Mouse (Mus musculus): Measurements from ENCODE around the gene Ank3. TPM values are rescaled to one million over a fixed set of nuclear protein-coding genes. Genes with fewer than 3 reads are reported as not detected.
A peak's percentile ranks its signal among the peaks of the same experiment; 100 is the strongest.

Ank3 gene
- polyA plus RNA-seq, 1 experiment from 2014 or later: 102 TPM

DNA sequence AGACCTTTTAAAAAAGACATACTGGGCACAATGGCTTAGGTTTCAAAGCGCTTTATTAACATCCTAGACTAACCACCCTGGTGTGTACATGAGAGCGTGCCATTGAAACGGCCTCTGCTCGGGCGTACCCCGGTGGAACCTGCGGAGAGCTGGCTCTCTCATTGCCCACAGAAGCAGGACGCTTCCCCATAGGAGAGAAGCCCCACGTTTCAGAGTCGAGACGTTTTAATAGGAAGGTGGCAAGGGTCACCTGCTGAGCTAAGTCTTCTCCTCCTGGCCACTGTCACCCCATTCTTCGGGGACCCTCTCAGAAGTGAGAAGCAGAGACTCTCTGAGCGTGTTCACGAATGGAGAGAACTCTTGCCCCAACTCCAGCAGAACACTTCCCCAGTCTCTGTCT, 526.3 kb downstream of the Ank3 start:
- Histone ChIP-seq H3K9ac (replicated peaks) (no peak overlapping the region), H3K9me3 (no peaks in the 10 kb centered on the region; the same call in 1 of the 2 replicates), H3K36me3 (peaks cover 4% of the 10 kb centered on the region), H3K4me2 (replicated peaks) (peak overlapping the region; percentile 49), H3K4me1 (replicated peaks) (peaks cover 36% of the 10 kb centered on the region), H3K27ac (no peak overlapping the region), H3K27me3 (no peaks in the 10 kb centered on the region), H3K4me3 (replicated peaks) (peak overlapping the region; percentile 6; the same call in 1 of the 2 replicates)
- peak; percentile 53 for ATAC-seq
- WGBS: 4% methylated on average over 14 of the region's 14 CpGs

DNA sequence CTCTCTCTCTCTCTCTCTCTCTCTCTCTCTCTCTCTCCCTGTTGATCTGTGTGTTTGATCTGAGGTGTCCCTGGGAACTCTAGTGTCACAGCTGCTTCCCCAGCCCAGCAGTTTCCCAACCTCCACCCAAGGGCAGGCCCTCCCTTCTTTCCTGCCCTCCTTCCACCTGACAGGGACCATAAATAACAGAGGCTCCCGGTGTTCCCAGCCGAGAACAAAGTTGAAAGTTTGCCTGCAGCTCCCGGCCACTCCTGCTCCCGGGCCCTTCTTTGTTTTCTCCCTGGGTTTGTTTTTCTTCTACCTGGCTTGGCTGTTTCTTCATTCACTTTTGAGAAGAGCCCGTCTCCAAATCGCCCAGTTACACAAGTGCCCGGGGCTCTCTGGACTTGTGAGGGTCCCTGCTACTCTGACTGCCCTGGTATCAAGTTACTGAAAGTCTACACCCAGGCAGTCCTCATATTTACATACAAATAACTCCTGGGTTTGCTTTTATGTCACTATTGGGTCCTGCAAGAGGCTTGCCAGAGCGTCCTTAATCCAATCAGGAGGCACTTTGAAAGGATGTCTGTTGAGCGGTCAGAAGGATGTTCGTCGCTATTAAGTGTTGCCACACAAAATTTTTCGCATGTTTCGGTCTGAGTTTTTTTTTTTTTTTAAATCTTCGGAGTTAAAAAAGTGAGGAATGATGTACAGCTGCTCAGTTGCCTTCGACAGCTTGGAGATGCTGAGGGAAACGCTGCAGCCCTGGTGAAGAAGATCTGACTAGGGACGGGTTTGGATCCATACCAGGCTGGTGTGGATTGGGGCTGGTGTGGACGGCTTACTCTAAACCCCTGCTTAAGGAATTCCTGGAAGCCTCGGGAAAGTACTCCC, 526.9 kb downstream of the Ank3 start:
- H3K4me2 ChIP-seq (replicated peaks): peak overlapping the region; percentile 49
- peak; percentile 64; the same call in 1 of the 2 replicates for ATAC-seq
- H3K4me3 ChIP-seq (replicated peaks): peak overlapping the region; percentile 23
- H3K4me1 ChIP-seq (replicated peaks): peaks cover 36% of the 10 kb centered on the region
- H3K9me3 ChIP-seq: no peaks in the 10 kb centered on the region; the same call in 1 of the 2 replicates
- no peaks in the 10 kb centered on the region for H3K27me3 ChIP-seq
- 1% methylated on average over 19 of the region's 19 CpGs for WGBS
- H3K27ac ChIP-seq: 0 out of 2 replicates have a peak overlapping the region, but pooled peaks have one; percentile 41
- H3K9ac ChIP-seq (replicated peaks): 0 out of 2 replicates have a peak overlapping the region, but pooled peaks have one; percentile 11
- H3K36me3 ChIP-seq: peaks cover 2% of the 10 kb centered on the region

DNA sequence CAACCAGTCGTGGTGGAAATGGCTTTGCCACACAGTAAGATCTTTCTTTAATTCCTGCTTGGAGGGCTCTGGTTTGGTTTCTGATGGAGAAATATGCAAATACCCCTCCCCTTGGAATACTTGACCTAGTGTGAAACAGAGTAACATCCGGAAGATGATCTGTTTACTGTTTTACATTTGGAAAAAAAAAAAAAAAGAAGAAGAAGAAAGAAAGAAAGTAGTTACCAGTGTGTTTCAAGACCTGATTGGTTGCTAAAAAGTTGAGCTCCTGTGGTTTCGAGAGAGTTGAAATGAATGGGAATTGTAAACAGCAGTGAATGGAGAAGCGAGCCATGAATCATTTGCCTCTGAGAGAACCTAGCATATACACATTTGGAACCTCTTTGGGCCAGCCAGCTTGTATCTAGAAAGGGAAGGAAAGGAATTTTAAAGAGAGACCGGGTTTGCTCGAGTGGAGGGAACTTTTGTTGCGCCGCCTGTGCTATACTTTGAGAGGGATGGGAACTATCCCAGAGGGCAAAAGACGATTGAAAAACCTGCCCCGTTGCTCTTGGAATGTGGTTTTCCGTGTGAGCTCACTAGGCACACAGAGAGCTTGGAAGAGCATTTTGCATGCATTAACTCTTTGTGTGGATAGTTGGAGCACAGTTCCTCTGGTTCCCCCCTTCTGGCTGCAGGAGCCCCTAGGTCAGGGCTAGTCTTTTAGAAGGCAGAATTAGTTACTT, 527.7 kb downstream of the Ank3 start:
- WGBS: 1% methylated on average over 11 of the region's 11 CpGs
- Histone ChIP-seq H3K4me1 (replicated peaks) (peaks cover 36% of the 10 kb centered on the region), H3K27ac (0 out of 2 replicates have a peak overlapping the region, but pooled peaks have one; percentile 41), H3K4me2 (replicated peaks) (peak overlapping the region; percentile 49), H3K36me3 (peaks cover 3% of the 10 kb centered on the region; the same call in 1 of the 2 replicates), H3K27me3 (no peaks in the 10 kb centered on the region), H3K9ac (replicated peaks) (0 out of 2 replicates have a peak overlapping the region, but pooled peaks have one; percentile 11), H3K4me3 (replicated peaks) (peak overlapping the region; percentile 23), H3K9me3 (no peaks in the 10 kb centered on the region)
- no peak for ATAC-seq

DNA sequence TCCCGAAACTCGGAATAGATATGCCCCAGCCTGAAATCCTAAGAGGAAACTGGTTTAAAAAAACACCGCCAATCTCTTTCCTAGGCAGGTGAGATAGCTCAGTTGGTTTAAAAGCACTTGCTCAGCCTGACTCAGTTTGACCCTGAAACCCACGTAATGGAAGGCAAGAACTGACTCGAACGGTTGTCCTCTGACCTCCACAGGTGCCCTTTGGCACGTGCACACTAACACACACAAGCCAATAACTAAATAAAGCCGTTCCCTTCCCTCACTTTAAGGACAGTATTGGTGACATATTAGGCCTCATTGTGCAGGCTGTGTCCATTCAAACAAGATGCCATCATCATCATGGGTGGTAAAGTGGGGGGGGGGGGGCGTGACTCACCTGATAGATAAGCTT, 528.4 kb downstream of the Ank3 start:
- H3K9me3 ChIP-seq: no peaks in the 10 kb centered on the region
- no peak overlapping the region for H3K27ac ChIP-seq
- WGBS: 6% methylated on average over 9 of the region's 9 CpGs
- ATAC-seq: no peak
- no peak overlapping the region for H3K9ac ChIP-seq (replicated peaks)
- H3K4me2 ChIP-seq (replicated peaks): peak overlapping the region; percentile 49
- H3K4me1 ChIP-seq (replicated peaks): peaks cover 36% of the 10 kb centered on the region
- peak overlapping the region; percentile 23; the same call in 1 of the 2 replicates for H3K4me3 ChIP-seq (replicated peaks)
- no peaks in the 10 kb centered on the region for H3K27me3 ChIP-seq
- H3K36me3 ChIP-seq: peaks cover 5% of the 10 kb centered on the region; the same call in 1 of the 2 replicates

DNA sequence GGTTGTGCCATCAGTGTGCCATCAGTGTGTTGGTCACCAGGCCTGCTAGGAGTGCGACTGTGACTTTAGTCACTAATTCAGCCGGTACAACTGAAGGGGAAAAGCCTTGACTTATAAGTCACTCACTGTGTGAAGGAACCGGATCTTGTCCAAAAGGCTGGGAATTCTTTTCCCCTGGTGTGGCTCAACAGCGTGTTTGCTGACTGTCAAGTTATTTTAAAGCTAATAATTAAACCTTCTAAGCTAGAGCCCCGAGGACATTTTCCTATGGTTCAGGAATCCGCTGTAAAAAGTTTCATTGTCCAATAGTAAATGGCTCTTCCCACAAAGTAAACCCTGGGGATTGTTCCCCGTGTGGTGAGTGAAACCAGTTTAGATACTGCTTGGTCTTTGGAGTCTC, 529.8 kb downstream of the Ank3 start:
- WGBS: 58% methylated on average over 7 of the region's 7 CpGs
- Histone ChIP-seq H3K27ac (no peak overlapping the region), H3K27me3 (no peaks in the 10 kb centered on the region), H3K9ac (replicated peaks) (no peak overlapping the region), H3K4me2 (replicated peaks) (no peak overlapping the region), H3K4me1 (replicated peaks) (peaks cover 36% of the 10 kb centered on the region), H3K36me3 (peaks cover 15% of the 10 kb centered on the region), H3K9me3 (no peaks in the 10 kb centered on the region), H3K4me3 (replicated peaks) (no peak overlapping the region)
- no peak for ATAC-seq

DNA sequence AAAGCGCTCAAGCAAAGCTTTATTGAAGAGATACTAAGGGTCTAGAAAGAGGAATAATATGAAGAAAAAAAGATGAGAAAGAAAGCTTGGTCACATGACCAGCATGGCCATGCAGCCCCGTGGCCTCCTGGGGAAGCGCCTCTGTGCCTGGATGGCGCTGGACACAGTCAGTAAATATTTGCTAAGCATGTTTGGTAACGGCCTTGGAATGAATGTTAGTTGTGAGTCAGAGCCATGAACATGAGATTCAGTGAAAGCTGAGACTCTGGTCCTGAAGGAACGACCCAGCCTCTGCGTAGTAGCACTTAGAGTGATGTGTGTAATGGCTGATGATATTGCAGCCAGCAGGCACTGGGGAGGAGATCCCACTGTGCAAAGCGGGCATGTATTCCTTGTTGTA, 531.9 kb downstream of the Ank3 start:
- Histone ChIP-seq H3K4me1 (replicated peaks) (peaks cover 21% of the 10 kb centered on the region), H3K4me2 (replicated peaks) (no peak overlapping the region), H3K27ac (no peak overlapping the region), H3K9me3 (no peaks in the 10 kb centered on the region), H3K4me3 (replicated peaks) (no peak overlapping the region), H3K36me3 (peaks cover 32% of the 10 kb centered on the region), H3K9ac (replicated peaks) (no peak overlapping the region), H3K27me3 (no peaks in the 10 kb centered on the region)
- WGBS: 90% methylated on average over 8 of the region's 8 CpGs
- ATAC-seq: no peak

DNA sequence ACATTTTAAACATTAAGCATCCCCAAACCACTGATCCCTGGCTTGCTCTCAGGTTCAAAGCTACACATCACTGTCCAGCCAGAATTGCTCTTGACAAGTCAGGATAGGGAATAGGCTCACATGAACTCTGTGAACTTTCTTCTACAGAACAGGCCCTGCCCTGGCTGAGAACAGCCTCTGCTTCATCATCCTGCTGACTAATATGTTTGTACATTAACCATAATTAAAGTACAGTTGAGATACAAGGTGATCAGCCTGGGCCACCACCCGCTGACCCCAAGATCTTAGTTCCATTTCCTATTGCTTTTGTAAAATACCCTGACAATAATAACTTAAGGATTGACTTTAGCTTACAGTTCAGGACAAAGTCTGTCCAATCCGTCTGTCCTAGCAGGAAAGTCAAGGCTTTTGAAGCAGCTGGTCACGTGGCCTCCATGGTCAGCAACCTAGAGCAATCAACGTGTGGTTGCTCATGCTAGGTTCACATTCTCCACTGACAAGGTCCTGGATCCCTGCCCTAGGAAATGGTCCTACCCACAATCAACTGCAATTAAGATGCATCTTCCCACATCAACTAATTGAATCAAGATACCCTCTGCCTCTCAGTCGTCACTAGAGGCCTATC, 538.0 kb downstream of the Ank3 start:
- 0 out of 2 replicates have a peak, but pooled peaks cover 4% of the 10 kb centered on the region for H3K4me1 ChIP-seq (replicated peaks)
- H3K9me3 ChIP-seq: no peaks in the 10 kb centered on the region
- no peak overlapping the region for H3K4me3 ChIP-seq (replicated peaks)
- WGBS: 92% methylated on average over 5 of the region's 5 CpGs
- ATAC-seq: no peak
- no peak overlapping the region for H3K27ac ChIP-seq
- no peak overlapping the region for H3K4me2 ChIP-seq (replicated peaks)
- H3K36me3 ChIP-seq: peaks cover 49% of the 10 kb centered on the region
- H3K27me3 ChIP-seq: no peaks in the 10 kb centered on the region
- no peak overlapping the region for H3K9ac ChIP-seq (replicated peaks)

DNA sequence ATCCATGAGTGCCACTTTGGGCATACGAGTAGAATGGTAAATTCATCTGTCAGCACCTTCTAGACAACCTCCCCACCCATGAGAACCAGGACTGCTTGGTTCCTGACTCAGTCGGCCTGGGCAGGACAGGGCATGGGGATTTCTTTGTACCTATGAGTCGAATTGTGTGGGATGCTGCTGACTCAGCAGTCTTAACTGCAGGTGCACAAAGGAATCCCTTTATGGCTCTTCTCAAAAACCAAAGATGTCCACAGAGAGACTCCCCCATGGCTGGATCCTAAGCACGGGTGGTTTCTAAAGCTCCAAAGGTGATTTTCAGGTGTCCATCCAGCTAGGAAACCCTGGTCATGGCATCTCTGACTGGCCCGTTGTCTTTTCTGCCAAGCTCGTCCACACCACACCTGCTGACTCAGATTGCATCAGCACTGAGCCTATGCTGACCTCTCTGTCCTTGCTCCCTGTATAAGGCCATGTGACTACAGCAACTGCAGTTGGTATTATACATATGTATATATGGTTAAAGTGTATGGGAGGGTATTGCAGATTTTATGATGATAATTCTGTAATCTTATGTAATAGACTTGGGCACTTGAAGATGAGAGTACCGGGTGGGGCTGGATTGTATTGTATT, 538.8 kb downstream of the Ank3 start:
- WGBS: 93% methylated on average over 7 of the region's 7 CpGs
- H3K4me1 ChIP-seq (replicated peaks): peaks cover 8% of the 10 kb centered on the region; the same call in 1 of the 2 replicates
- no peak overlapping the region for H3K4me3 ChIP-seq (replicated peaks)
- no peak overlapping the region for H3K9ac ChIP-seq (replicated peaks)
- H3K27me3 ChIP-seq: no peaks in the 10 kb centered on the region
- no peak overlapping the region for H3K27ac ChIP-seq
- no peak for ATAC-seq
- no peaks in the 10 kb centered on the region for H3K9me3 ChIP-seq
- H3K36me3 ChIP-seq: peaks cover 51% of the 10 kb centered on the region
- H3K4me2 ChIP-seq (replicated peaks): no peak overlapping the region

DNA sequence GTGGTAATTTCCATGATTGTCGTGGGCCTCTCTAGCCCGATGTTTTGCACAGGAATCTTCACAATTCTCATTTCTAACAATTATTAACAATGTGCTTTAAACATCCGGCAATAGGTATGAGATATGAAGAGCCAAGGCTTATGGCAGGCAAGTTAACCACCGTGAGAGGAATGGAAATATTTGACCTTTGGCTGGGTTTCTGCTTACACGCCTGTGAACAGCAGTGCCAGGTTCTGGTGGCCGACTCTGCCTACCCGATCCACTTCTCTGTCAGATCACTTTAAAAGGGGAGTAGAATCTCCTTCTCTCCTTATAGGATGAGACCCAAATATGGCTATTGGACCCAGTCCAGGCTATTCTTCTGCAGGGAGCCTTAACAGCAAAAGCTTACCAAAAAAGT, 540.6 kb downstream of the Ank3 start:
- no peak overlapping the region for H3K4me2 ChIP-seq (replicated peaks)
- peaks cover 35% of the 10 kb centered on the region for H3K36me3 ChIP-seq
- H3K27me3 ChIP-seq: no peaks in the 10 kb centered on the region
- 90% methylated on average over 7 of the region's 7 CpGs for WGBS
- H3K27ac ChIP-seq: no peak overlapping the region
- H3K4me1 ChIP-seq (replicated peaks): peaks cover 22% of the 10 kb centered on the region
- no peak for ATAC-seq
- no peak overlapping the region for H3K4me3 ChIP-seq (replicated peaks)
- no peak overlapping the region for H3K9ac ChIP-seq (replicated peaks)
- no peaks in the 10 kb centered on the region for H3K9me3 ChIP-seq

DNA sequence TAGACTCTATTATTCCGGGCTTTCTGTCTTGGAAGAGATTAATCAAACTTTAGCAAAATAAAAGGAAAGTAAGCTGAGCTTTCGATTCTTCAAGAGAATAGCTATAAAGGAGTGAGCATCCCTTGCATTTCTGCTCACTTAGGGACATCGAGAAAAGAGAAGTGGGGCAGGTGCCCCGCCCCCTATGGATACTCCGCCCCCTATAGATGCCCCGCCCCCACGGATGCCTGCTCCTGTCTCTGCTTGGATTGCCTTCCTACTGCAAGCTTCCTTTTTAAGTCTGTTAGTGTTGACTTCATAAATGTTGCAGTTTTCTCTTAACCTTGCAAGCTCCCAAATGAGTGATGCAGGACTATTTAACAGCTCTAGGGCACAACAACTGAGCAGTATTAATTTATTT, 541.4 kb downstream of the Ank3 start:
- Histone ChIP-seq H3K4me2 (replicated peaks) (no peak overlapping the region), H3K9me3 (no peaks in the 10 kb centered on the region), H3K4me1 (replicated peaks) (peaks cover 27% of the 10 kb centered on the region), H3K4me3 (replicated peaks) (no peak overlapping the region), H3K9ac (replicated peaks) (no peak overlapping the region), H3K36me3 (peaks cover 29% of the 10 kb centered on the region), H3K27ac (no peak overlapping the region), H3K27me3 (no peaks in the 10 kb centered on the region)
- ATAC-seq: no peak
- 70% methylated on average over 7 of the region's 7 CpGs for WGBS

DNA sequence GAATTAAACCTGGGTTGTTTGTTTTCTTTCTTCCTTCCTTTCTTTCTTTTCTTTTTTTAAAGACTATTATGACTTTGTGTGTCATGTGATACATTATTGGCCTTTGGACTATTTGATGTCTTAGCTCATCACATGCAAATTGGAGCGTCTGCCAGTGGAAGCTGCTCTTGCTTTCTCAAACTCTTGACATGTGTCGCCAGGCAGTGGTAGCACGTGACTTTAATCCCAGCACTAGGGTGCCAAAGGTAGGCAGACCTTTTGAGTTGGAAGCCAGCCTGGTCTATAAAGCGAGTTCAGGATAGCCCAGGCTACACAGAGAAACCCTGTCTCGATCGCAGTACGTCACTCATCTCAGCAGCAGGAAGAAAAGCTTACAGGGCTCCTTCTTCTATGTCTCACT, 542.4 kb downstream of the Ank3 start:
- H3K27ac ChIP-seq: no peak overlapping the region
- H3K4me3 ChIP-seq (replicated peaks): no peak overlapping the region
- H3K9me3 ChIP-seq: no peaks in the 10 kb centered on the region
- H3K27me3 ChIP-seq: no peaks in the 10 kb centered on the region
- H3K9ac ChIP-seq (replicated peaks): no peak overlapping the region
- no peak for ATAC-seq
- H3K4me1 ChIP-seq (replicated peaks): peaks cover 37% of the 10 kb centered on the region
- peaks cover 24% of the 10 kb centered on the region for H3K36me3 ChIP-seq
- no peak overlapping the region for H3K4me2 ChIP-seq (replicated peaks)
- 93% methylated on average over 7 of the region's 7 CpGs for WGBS

Measured in midbrain, embryonic 13.5 days (tissue).